Mouse (Mus musculus) cerebellum, adult (tissue): Measurements from ENCODE around the gene Slc25a26.

Experiments used
- ATAC-seq: cut with Nextera tagmentation; 2 replicates; pipeline ENCODE4 v1.9.2; 2017; ENCODE audit warnings: mild to moderate bottlenecking, moderate library complexity, mixed read lengths; ENCODE audit not compliant: insufficient number of reproducible peaks, low FRiP score, low TSS enrichment

The Slc25a26 gene

GRCm38 (mm10) chr6:94499897-94500623 is at the start of gene Slc25a26:
Slc25a26 (plus strand) TSS chr6:94500331.
- peak; percentile 95 for ATAC-seq

- peak; percentile 82 for ATAC-seq
Observed at GRCm38 (mm10) chr6:94464037-94464891, 35.9 kb upstream of the Slc25a26 start.

GRCm38 (mm10) chr6:94466508-94467205 is 33.5 kb upstream of the Slc25a26 start:
- no peak for ATAC-seq

GRCm38 (mm10) chr6:94492739-94493138 is 7.4 kb upstream of the Slc25a26 start:
- no peak for ATAC-seq

GRCm38 (mm10) chr6:94503963-94504362 is 3.8 kb downstream of the Slc25a26 start:
- ATAC-seq = no peak

GRCm38 (mm10) chr6:94507921-94508320 is 7.8 kb downstream of the Slc25a26 start:
- no peak for ATAC-seq

GRCm38 (mm10) chr6:94508807-94509206 is 8.7 kb downstream of the Slc25a26 start:
- ATAC-seq = no peak

GRCm38 (mm10) chr6:94509220-94509619 is 9.1 kb downstream of the Slc25a26 start:
- no peak for ATAC-seq

GRCm38 (mm10) chr6:94518171-94518570 is 18.0 kb downstream of the Slc25a26 start:
- no peak for ATAC-seq

GRCm38 (mm10) chr6:94524335-94524734 is 24.2 kb downstream of the Slc25a26 start:
- ATAC-seq = no peak

- ATAC-seq = no peak
Observed at GRCm38 (mm10) chr6:94530756-94531155, 30.6 kb downstream of the Slc25a26 start.

- no peak for ATAC-seq
Observed at GRCm38 (mm10) chr6:94532086-94532485, 32.0 kb downstream of the Slc25a26 start.

GRCm38 (mm10) chr6:94536478-94536877 is 36.3 kb downstream of the Slc25a26 start:
- ATAC-seq = no peak

- no peak for ATAC-seq
Observed at GRCm38 (mm10) chr6:94537652-94538051, 37.5 kb downstream of the Slc25a26 start.

GRCm38 (mm10) chr6:94540090-94540489 is 40.0 kb downstream of the Slc25a26 start:
- no peak for ATAC-seq

GRCm38 (mm10) chr6:94540615-94541014 is 40.5 kb downstream of the Slc25a26 start:
- ATAC-seq = no peak

- ATAC-seq = no peak
Observed at GRCm38 (mm10) chr6:94541133-94541532, 41.0 kb downstream of the Slc25a26 start.

- no peak for ATAC-seq
Observed at GRCm38 (mm10) chr6:94541854-94542253, 41.7 kb downstream of the Slc25a26 start.

GRCm38 (mm10) chr6:94543902-94544840 is 44.0 kb downstream of the Slc25a26 start:
- peak; percentile 84 for ATAC-seq

GRCm38 (mm10) chr6:94547239-94547638 is 47.1 kb downstream of the Slc25a26 start:
- no peak for ATAC-seq
